Mouse (Mus musculus): ENCODE data around the gene Arpc1a. TPM values are rescaled to one million over a fixed set of nuclear protein-coding genes. Genes with fewer than 3 reads are reported as not detected.

The Arpc1a gene
- polyA plus RNA-seq, 1 experiment from 2014 or later = 133 TPM

Other genes starting within 250 kb of the Arpc1a start
- gene Smurf1, start 118.0 kb upstream of the Arpc1a start, polyA plus RNA-seq (2016; fragmentation: Nextera tagmentation; extraction: Ambion mirVana) = 13.2 and 16.2 TPM in 2 replicates
- gene Gm4871, start 51.1 kb upstream of the Arpc1a start, polyA plus RNA-seq (2016; fragmentation: Nextera tagmentation; extraction: Ambion mirVana) = not detected in 2 replicates
- gene 1700018F24Rik, start 40.8 kb upstream of the Arpc1a start, polyA plus RNA-seq (2016; fragmentation: Nextera tagmentation; extraction: Ambion mirVana) = not detected in 2 replicates
- gene Kpna7, start 200 bp downstream of the Arpc1a start, polyA plus RNA-seq (2016; fragmentation: Nextera tagmentation; extraction: Ambion mirVana) = not detected in 2 replicates
- 105 and 109 TPM in 2 replicates for gene Arpc1b, start 30.4 kb downstream of the Arpc1a start, polyA plus RNA-seq (2016; fragmentation: Nextera tagmentation; extraction: Ambion mirVana)
- gene Pdap1, start 56.4 kb downstream of the Arpc1a start, polyA plus RNA-seq (2016; fragmentation: Nextera tagmentation; extraction: Ambion mirVana) = 128 and 134 TPM in 2 replicates
- 234 and 244 TPM in 2 replicates for gene Bud31, start 56.5 kb downstream of the Arpc1a start, polyA plus RNA-seq (2016; fragmentation: Nextera tagmentation; extraction: Ambion mirVana)
- 18.3 and 22.4 TPM in 2 replicates for gene Ptcd1, start 83.3 kb downstream of the Arpc1a start, polyA plus RNA-seq (2016; fragmentation: Nextera tagmentation; extraction: Ambion mirVana)
- 83.9 and 85.1 TPM in 2 replicates for gene Cpsf4, start 83.4 kb downstream of the Arpc1a start, polyA plus RNA-seq (2016; fragmentation: Nextera tagmentation; extraction: Ambion mirVana)
- 536 and 539 TPM in 2 replicates for gene Atp5j2, start 108.2 kb downstream of the Arpc1a start, polyA plus RNA-seq (2016; fragmentation: Nextera tagmentation; extraction: Ambion mirVana)
- 8.0 and 8.3 TPM in 2 replicates for gene Zkscan14, start 118.0 kb downstream of the Arpc1a start, polyA plus RNA-seq (2016; fragmentation: Nextera tagmentation; extraction: Ambion mirVana)
- 19.8 and 19.9 TPM in 2 replicates for gene Zkscan5, start 120.7 kb downstream of the Arpc1a start, polyA plus RNA-seq (2016; fragmentation: Nextera tagmentation; extraction: Ambion mirVana)
- gene Zfp655, start 147.9 kb downstream of the Arpc1a start, polyA plus RNA-seq (2016; fragmentation: Nextera tagmentation; extraction: Ambion mirVana) = 33.5 and 39.0 TPM in 2 replicates
- 0.79 and 0.88 TPM in 2 replicates for gene Zscan25, start 196.7 kb downstream of the Arpc1a start, polyA plus RNA-seq (2016; fragmentation: Nextera tagmentation; extraction: Ambion mirVana)

All from midbrain, embryonic 10.5 days (tissue).